In the genomic region with DNA sequence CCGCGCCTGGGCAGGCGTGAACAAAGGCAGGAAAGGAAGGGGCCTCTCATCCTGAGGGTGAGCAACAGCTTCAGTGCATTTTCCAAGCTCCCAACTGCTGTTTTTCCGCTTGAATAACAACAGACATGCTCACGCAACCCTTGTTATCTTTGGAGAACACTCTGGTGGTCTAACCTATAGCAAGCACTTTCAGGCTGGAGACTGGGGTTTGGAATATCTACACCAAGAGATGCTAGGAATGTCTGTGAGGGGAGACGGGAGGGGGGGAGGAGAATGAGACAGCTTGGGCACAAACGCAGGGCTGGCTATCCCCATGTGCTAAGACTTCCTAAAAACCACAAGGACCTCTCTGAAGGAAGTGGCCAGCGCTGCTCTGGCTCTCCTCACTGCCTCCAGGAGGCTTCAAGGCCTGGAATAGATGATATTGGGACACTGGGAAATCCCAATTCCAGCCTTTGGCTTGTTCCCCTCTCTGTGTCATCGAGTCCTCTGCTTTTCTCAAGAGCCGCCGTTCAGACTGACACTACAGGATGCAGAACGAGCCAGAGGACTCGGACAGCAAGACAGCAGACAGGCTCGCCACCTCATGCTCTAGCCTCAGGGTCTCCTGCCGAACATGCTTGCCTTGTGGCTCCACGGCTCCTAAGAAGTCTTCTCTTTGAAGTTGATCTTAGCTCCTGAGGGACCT, we compare ENCODE assay signal across 8 mouse cellular contexts. TPM values are rescaled to one million over a fixed set of nuclear protein-coding genes. Genes with fewer than 3 reads are reported as not detected.
DNase-seq lines count a peak whose midpoint lies in the region; ATAC-seq and TF ChIP-seq lines count a peak whose summit lies in the region.

No protein-coding gene starts in this region.

- H3K9me3 ChIP-seq in lung, embryonic 15.5 days: no peaks in the 10 kb centered on the region
- no peaks in the 10 kb centered on the region for H3K9me3 ChIP-seq in heart, embryonic 14.5 days (ENCODE audit: control insufficient read depth, low read length)
- no peaks in the 10 kb centered on the region for H3K9me3 ChIP-seq in limb, embryonic 12.5 days
- no peaks in the 10 kb centered on the region for H3K9me3 ChIP-seq in stomach, embryonic 14.5 days (ENCODE audit: control insufficient read depth, low read depth, low read length)

- WGBS in lung, embryonic 15.5 days: 26% methylated on average over 16 of the region's 16 CpGs
- WGBS in lung, adult 2 months: 29% methylated on average over 16 of the region's 16 CpGs
- WGBS in heart, embryonic 14.5 days: 24% methylated on average over 16 of the region's 16 CpGs
- 43% methylated on average over 16 of the region's 16 CpGs for WGBS in limb, embryonic 12.5 days
- WGBS in stomach, embryonic 14.5 days: 42% methylated on average over 16 of the region's 16 CpGs

- DNase-seq in lung, adult 2 months: no peak
- no peak for DNase-seq in urinary bladder, postnatal 10 days (ENCODE audit: low spot score)

- no peak for TF ChIP-seq CTCF in lung, adult 2 months (IDR thresholded peaks at IDR 0.05; ENCODE audit: insufficient read depth, low read length)

- H3K36me3 ChIP-seq in lung, embryonic 15.5 days: no peaks in the 10 kb centered on the region
- H3K36me3 ChIP-seq in heart, embryonic 14.5 days (ENCODE audit: control insufficient read depth, insufficient read depth, low read length): peaks cover 11% of the 10 kb centered on the region; the same call in 1 of the 2 replicates
- H3K36me3 ChIP-seq in limb, embryonic 12.5 days: no peaks in the 10 kb centered on the region
- H3K36me3 ChIP-seq in stomach, embryonic 14.5 days (ENCODE audit: control insufficient read depth, insufficient read depth, low read length): no peaks in the 10 kb centered on the region

- no peak overlapping the region for H3K9ac ChIP-seq in lung, embryonic 15.5 days
- H3K9ac ChIP-seq in heart, embryonic 14.5 days (ENCODE audit: low read length): peak overlapping the region; percentile 10
- no peak overlapping the region for H3K9ac ChIP-seq in limb, embryonic 12.5 days (replicated peaks)
- H3K9ac ChIP-seq in stomach, embryonic 14.5 days (replicated peaks; ENCODE audit: low read depth, low read length): no peak overlapping the region

- H3K4me3 ChIP-seq in lung, embryonic 15.5 days: no peak overlapping the region
- no peak overlapping the region for H3K4me3 ChIP-seq in lung, adult 2 months (replicated peaks; ENCODE audit: extremely low read depth, low read depth, low read length)
- H3K4me3 ChIP-seq in heart, embryonic 14.5 days (ENCODE audit: control insufficient read depth in 1 of 2, insufficient read depth in 1 of 2, low read depth in 1 of 2, low read length in 2 of 2): no peak overlapping the region
- H3K4me3 ChIP-seq in limb, embryonic 12.5 days (replicated peaks): no peak overlapping the region
- H3K4me3 ChIP-seq in stomach, embryonic 14.5 days (ENCODE audit: low read depth, low read length): no peak overlapping the region

- no peak for TF ChIP-seq POLR2A in lung, adult 2 months (IDR thresholded peaks at IDR 0.05; ENCODE audit: borderline replicate concordance, extremely low read depth, low read depth, low read length)

- H3K4me2 ChIP-seq in lung, embryonic 15.5 days: no peak overlapping the region
- no peak overlapping the region for H3K4me2 ChIP-seq in heart, embryonic 14.5 days (ENCODE audit: low read length)
- H3K4me2 ChIP-seq in limb, embryonic 12.5 days: no peak overlapping the region
- H3K4me2 ChIP-seq in stomach, embryonic 14.5 days (replicated peaks; ENCODE audit: low read depth, low read length): no peak overlapping the region

- no peaks in the 10 kb centered on the region for H3K27me3 ChIP-seq in lung, embryonic 15.5 days
- no peaks in the 10 kb centered on the region for H3K27me3 ChIP-seq in heart, embryonic 14.5 days (ENCODE audit: control insufficient read depth, insufficient read depth, low read length)
- H3K27me3 ChIP-seq in limb, embryonic 12.5 days: no peaks in the 10 kb centered on the region; the same call in 1 of the 2 replicates
- H3K27me3 ChIP-seq in stomach, embryonic 14.5 days (ENCODE audit: control insufficient read depth, insufficient read depth, low read length): no peaks in the 10 kb centered on the region

- peaks cover 21% of the 10 kb centered on the region for H3K4me1 ChIP-seq in lung, embryonic 15.5 days
- peaks cover 14% of the 10 kb centered on the region for H3K4me1 ChIP-seq in lung, adult 2 months (ENCODE audit: control insufficient read depth, insufficient read depth, low read length)
- peaks cover 22 to 26% of the 10 kb centered on the region in 2 experiments for H3K4me1 ChIP-seq in heart, embryonic 14.5 days (ENCODE audit: control insufficient read depth in 2 of 2, insufficient read depth in 2 of 2, low read length in 2 of 2)
- peaks cover 15% of the 10 kb centered on the region for H3K4me1 ChIP-seq in limb, embryonic 12.5 days (replicated peaks)
- H3K4me1 ChIP-seq in stomach, embryonic 14.5 days (ENCODE audit: control insufficient read depth, insufficient read depth, low read length): peaks cover 9% of the 10 kb centered on the region; the same call in 1 of the 2 replicates

- ATAC-seq in lung, embryonic 15.5 days (ENCODE audit: borderline replicate concordance, extremely low read depth, low FRiP score, low TSS enrichment): peak; percentile 46; the same call in 1 of the 2 replicates
- peak; percentile 67 for ATAC-seq in heart, embryonic 14.5 days (ENCODE audit: insufficient number of reproducible peaks, insufficient read depth, low FRiP score, low read depth)
- no peak for ATAC-seq in limb, embryonic 12.5 days (ENCODE audit: insufficient number of reproducible peaks, insufficient read depth, low FRiP score, low TSS enrichment, low read depth)
- ATAC-seq in stomach, embryonic 14.5 days (ENCODE audit: insufficient number of reproducible peaks, insufficient read depth, low FRiP score, low read depth): no peak
- no peak for ATAC-seq in megakaryocyte-erythroid progenitor cell, adult 5-6 weeks (replicated peaks; ENCODE audit: low FRiP score, low TSS enrichment, poor library complexity, severe bottlenecking)
- no peak for ATAC-seq in erythroid progenitor cell, adult 5-6 weeks (replicated peaks; ENCODE audit: low FRiP score, poor library complexity, severe bottlenecking)

- peak overlapping the region; percentile 67 for H3K27ac ChIP-seq in lung, embryonic 15.5 days
- H3K27ac ChIP-seq in heart, embryonic 14.5 days (replicated peaks in 1 of 2; ENCODE audit: control insufficient read depth in 1 of 2, insufficient read depth in 1 of 2, low read depth in 2 of 2, low read length in 2 of 2): peak overlapping the region; percentile 85 to 86
- peak overlapping the region; percentile 35; the same call in 1 of the 2 replicates for H3K27ac ChIP-seq in limb, embryonic 12.5 days
- peak overlapping the region; percentile 76; the same call in 1 of the 2 replicates for H3K27ac ChIP-seq in stomach, embryonic 14.5 days (ENCODE audit: low read length)

RNA-seq across cellular contexts. Expression of a gene that starts 30.6 kb away (rescaled TPM):
- polyA plus RNA-seq in lung, embryonic 15.5 days (2015; fragmentation: Nextera tagmentation; extraction: Ambion mirVana): 25.4 and 29.0 TPM in 2 replicates
- polyA plus RNA-seq in lung, adult 2 months (2012; rRNA removed): 158 and 172 TPM in 2 replicates
- polyA plus RNA-seq in heart, embryonic 14.5 days (2014; fragmentation: Nextera tagmentation; extraction: Ambion mirVana): 45.1 and 48.2 TPM in 2 replicates
- 16.4 and 16.9 TPM in 2 replicates for polyA plus RNA-seq in limb, embryonic 12.5 days (2016; fragmentation: Nextera tagmentation; extraction: Ambion mirVana)
- 27.6 and 30.3 TPM in 2 replicates for polyA plus RNA-seq in stomach, embryonic 14.5 days (2014; fragmentation: Nextera tagmentation; extraction: Ambion mirVana)
- 4.1 TPM in 1 of 2 replicates, not detected in the other for total RNA-seq in megakaryocyte-erythroid progenitor cell, adult 5-6 weeks (2014; fragmentation: Nextera tagmentation)
- not detected in 2 replicates for total RNA-seq in megakaryocyte-erythroid progenitor cell, adult 5-6 weeks (2017)
- total RNA-seq in erythroid progenitor cell, adult 5-6 weeks (2015; ENCODE audit: low replicate concordance): 2.2 TPM in 1 of 2 replicates, not detected in the other
- 0.61 and 0.64 TPM in 2 replicates for total RNA-seq in erythroid progenitor cell, adult 5-6 weeks (2017; ENCODE audit: low replicate concordance)

Comparison
In these comparisons a context has a peak if more than half of its experiments do, and no peak if none do; other contexts are left out.
1. ATAC-seq: peak in lung, embryonic 15.5 days (single experiment) and heart, embryonic 14.5 days (single experiment); none in limb, embryonic 12.5 days (single experiment), stomach, embryonic 14.5 days (single experiment), megakaryocyte-erythroid progenitor cell, adult 5-6 weeks (single experiment) and erythroid progenitor cell, adult 5-6 weeks (single experiment).
2. H3K27ac ChIP-seq: peak in every context shown above with its lines; median percentile 86 in heart, embryonic 14.5 days; 76 in stomach, embryonic 14.5 days; 67 in lung, embryonic 15.5 days; 35 in limb, embryonic 12.5 days.